Mouse (Mus musculus): ENCODE results near the gene Qpctl. TPM values are rescaled to one million over a fixed set of nuclear protein-coding genes. Genes with fewer than 3 reads are reported as not detected.
A peak's percentile ranks its signal among the peaks of the same experiment; 100 is the strongest.

Gene Qpctl
- polyA plus RNA-seq, 1 experiment from 2014 or later: 20.0 TPM

GRCm38 (mm10) chr7:19170142-19170541 lies 21.1 kb upstream of the Qpctl start:
- WGBS: 55% methylated on average over 8 of the region's 8 CpGs
- Histone ChIP-seq H3K36me3 (ENCODE audit: control insufficient read depth, insufficient read depth, low read length) (no peaks in the 10 kb centered on the region), H3K9ac (replicated peaks; ENCODE audit: low read length) (no peak overlapping the region), H3K27ac (replicated peaks; ENCODE audit: low read depth, low read length) (peak overlapping the region; percentile 58), H3K27me3 (ENCODE audit: control insufficient read depth, insufficient read depth, low read length) (no peaks in the 10 kb centered on the region), H3K4me1 (ENCODE audit: control insufficient read depth, insufficient read depth, low read length) (peaks cover 8% of the 10 kb centered on the region), H3K4me3 (replicated peaks; ENCODE audit: low read depth, low read length) (no peak overlapping the region), H3K4me2 (ENCODE audit: low read length) (no peak overlapping the region), H3K9me3 (ENCODE audit: control insufficient read depth, low read length) (no peaks in the 10 kb centered on the region)
- ATAC-seq (ENCODE audit: low FRiP score, low TSS enrichment) (no peak), DNase-seq (no peak)

- H3K27ac ChIP-seq (replicated peaks; ENCODE audit: low read depth, low read length): peak overlapping the region; percentile 58
- H3K4me3 ChIP-seq (replicated peaks; ENCODE audit: low read depth, low read length): no peak overlapping the region
- ATAC-seq (ENCODE audit: low FRiP score, low TSS enrichment): no peak
- H3K4me2 ChIP-seq (ENCODE audit: low read length): no peak overlapping the region
- no peaks in the 10 kb centered on the region for H3K36me3 ChIP-seq (ENCODE audit: control insufficient read depth, insufficient read depth, low read length)
- peaks cover 5% of the 10 kb centered on the region; the same call in 1 of the 2 replicates for H3K27me3 ChIP-seq (ENCODE audit: control insufficient read depth, insufficient read depth, low read length)
- WGBS: 52% methylated on average over 10 of the region's 10 CpGs
- no peak overlapping the region for H3K9ac ChIP-seq (replicated peaks; ENCODE audit: low read length)
- peaks cover 15% of the 10 kb centered on the region for H3K4me1 ChIP-seq (ENCODE audit: control insufficient read depth, insufficient read depth, low read length)
- DNase-seq: no peak
- H3K9me3 ChIP-seq (ENCODE audit: control insufficient read depth, low read length): no peaks in the 10 kb centered on the region
These were observed 20.4 kb upstream of the Qpctl start for GRCm38 (mm10) chr7:19169506-19169905.

- H3K27me3 ChIP-seq (ENCODE audit: control insufficient read depth, insufficient read depth, low read length): peaks cover 5% of the 10 kb centered on the region; the same call in 1 of the 2 replicates
- no peak overlapping the region for H3K4me3 ChIP-seq (replicated peaks; ENCODE audit: low read depth, low read length)
- no peak overlapping the region for H3K9ac ChIP-seq (replicated peaks; ENCODE audit: low read length)
- H3K36me3 ChIP-seq (ENCODE audit: control insufficient read depth, insufficient read depth, low read length): no peaks in the 10 kb centered on the region
- ATAC-seq (ENCODE audit: low FRiP score, low TSS enrichment) (no peak), DNase-seq (no peak)
- peaks cover 17% of the 10 kb centered on the region for H3K4me1 ChIP-seq (ENCODE audit: control insufficient read depth, insufficient read depth, low read length)
- WGBS: 89% methylated on average over 3 of the region's 3 CpGs
- no peak overlapping the region for H3K4me2 ChIP-seq (ENCODE audit: low read length)
- no peak overlapping the region for H3K27ac ChIP-seq (replicated peaks; ENCODE audit: low read depth, low read length)
- H3K9me3 ChIP-seq (ENCODE audit: control insufficient read depth, low read length): no peaks in the 10 kb centered on the region
These were observed 17.9 kb upstream of the Qpctl start for GRCm38 (mm10) chr7:19166990-19167389.

GRCm38 (mm10) chr7:19165656-19166423 lies 16.7 kb upstream of the Qpctl start, which contains the start of gene Gipr:
Gene Gipr, minus strand, starts transcription at chr7:19166127.
- DNase-seq: peak; percentile 64
- ATAC-seq (ENCODE audit: low FRiP score, low TSS enrichment): 0 out of 2 replicates have a peak, but pooled peaks have one; percentile 29
- Histone ChIP-seq H3K9me3 (ENCODE audit: control insufficient read depth, low read length) (no peaks in the 10 kb centered on the region), H3K4me2 (ENCODE audit: low read length) (peak within 1 kb of the TSS; percentile 29), H3K4me1 (ENCODE audit: control insufficient read depth, insufficient read depth, low read length) (peaks cover 13% of the 10 kb centered on the region), H3K9ac (replicated peaks; ENCODE audit: low read length) (peak within 1 kb of the TSS; percentile 36; the same call in 1 of the 2 replicates), H3K27me3 (ENCODE audit: control insufficient read depth, insufficient read depth, low read length) (peaks cover 5% of the 10 kb centered on the region; the same call in 1 of the 2 replicates), H3K36me3 (ENCODE audit: control insufficient read depth, insufficient read depth, low read length) (no peaks in the 10 kb centered on the region), H3K4me3 (replicated peaks; ENCODE audit: low read depth, low read length) (0 out of 2 replicates have a peak within 1 kb of the TSS, but pooled peaks have one; percentile 1), H3K27ac (replicated peaks; ENCODE audit: low read depth, low read length) (no peak within 1 kb of the TSS)
- 13% methylated on average over 14 of the region's 14 CpGs for WGBS

- peak overlapping the region; percentile 29 for H3K4me2 ChIP-seq (ENCODE audit: low read length)
- no peak for ATAC-seq (ENCODE audit: low FRiP score, low TSS enrichment)
- no peak for DNase-seq
- no peaks in the 10 kb centered on the region for H3K36me3 ChIP-seq (ENCODE audit: control insufficient read depth, insufficient read depth, low read length)
- no peak overlapping the region for H3K9ac ChIP-seq (replicated peaks; ENCODE audit: low read length)
- WGBS: 7% methylated on average over 13 of the region's 13 CpGs
- no peak overlapping the region for H3K4me3 ChIP-seq (replicated peaks; ENCODE audit: low read depth, low read length)
- peaks cover 18% of the 10 kb centered on the region for H3K4me1 ChIP-seq (ENCODE audit: control insufficient read depth, insufficient read depth, low read length)
- no peaks in the 10 kb centered on the region for H3K9me3 ChIP-seq (ENCODE audit: control insufficient read depth, low read length)
- peaks cover 8% of the 10 kb centered on the region for H3K27me3 ChIP-seq (ENCODE audit: control insufficient read depth, insufficient read depth, low read length)
- H3K27ac ChIP-seq (replicated peaks; ENCODE audit: low read depth, low read length): no peak overlapping the region
These were observed 15.9 kb upstream of the Qpctl start for GRCm38 (mm10) chr7:19164978-19165377.

- H3K4me2 ChIP-seq (ENCODE audit: low read length): peak overlapping the region; percentile 29; the same call in 1 of the 2 replicates
- H3K27me3 ChIP-seq (ENCODE audit: control insufficient read depth, insufficient read depth, low read length): peaks cover 15% of the 10 kb centered on the region
- no peaks in the 10 kb centered on the region for H3K9me3 ChIP-seq (ENCODE audit: control insufficient read depth, low read length)
- no peak overlapping the region for H3K9ac ChIP-seq (replicated peaks; ENCODE audit: low read length)
- H3K4me1 ChIP-seq (ENCODE audit: control insufficient read depth, insufficient read depth, low read length): peaks cover 18% of the 10 kb centered on the region
- no peak overlapping the region for H3K4me3 ChIP-seq (replicated peaks; ENCODE audit: low read depth, low read length)
- DNase-seq (no peak), ATAC-seq (ENCODE audit: low FRiP score, low TSS enrichment) (no peak)
- no peak overlapping the region for H3K27ac ChIP-seq (replicated peaks; ENCODE audit: low read depth, low read length)
- H3K36me3 ChIP-seq (ENCODE audit: control insufficient read depth, insufficient read depth, low read length): no peaks in the 10 kb centered on the region
- 2% methylated on average over 6 of the region's 6 CpGs for WGBS
These were observed 15.1 kb upstream of the Qpctl start for GRCm38 (mm10) chr7:19164189-19164588.

GRCm38 (mm10) chr7:19163752-19164151 lies 14.7 kb upstream of the Qpctl start:
- no peak overlapping the region for H3K4me2 ChIP-seq (ENCODE audit: low read length)
- no peaks in the 10 kb centered on the region for H3K9me3 ChIP-seq (ENCODE audit: control insufficient read depth, low read length)
- no peak overlapping the region for H3K4me3 ChIP-seq (replicated peaks; ENCODE audit: low read depth, low read length)
- ATAC-seq (ENCODE audit: low FRiP score, low TSS enrichment) (no peak), DNase-seq (no peak)
- peaks cover 18% of the 10 kb centered on the region for H3K4me1 ChIP-seq (ENCODE audit: control insufficient read depth, insufficient read depth, low read length)
- peaks cover 16% of the 10 kb centered on the region for H3K27me3 ChIP-seq (ENCODE audit: control insufficient read depth, insufficient read depth, low read length)
- WGBS: 32% methylated on average over 12 of the region's 12 CpGs
- no peak overlapping the region for H3K9ac ChIP-seq (replicated peaks; ENCODE audit: low read length)
- H3K36me3 ChIP-seq (ENCODE audit: control insufficient read depth, insufficient read depth, low read length): no peaks in the 10 kb centered on the region
- no peak overlapping the region for H3K27ac ChIP-seq (replicated peaks; ENCODE audit: low read depth, low read length)

- ATAC-seq (ENCODE audit: low FRiP score, low TSS enrichment) (no peak), DNase-seq (no peak)
- no peak overlapping the region for H3K9ac ChIP-seq (replicated peaks; ENCODE audit: low read length)
- no peak overlapping the region for H3K4me3 ChIP-seq (replicated peaks; ENCODE audit: low read depth, low read length)
- no peak overlapping the region for H3K27ac ChIP-seq (replicated peaks; ENCODE audit: low read depth, low read length)
- no peaks in the 10 kb centered on the region for H3K36me3 ChIP-seq (ENCODE audit: control insufficient read depth, insufficient read depth, low read length)
- H3K4me1 ChIP-seq (ENCODE audit: control insufficient read depth, insufficient read depth, low read length): peaks cover 19% of the 10 kb centered on the region
- no peak overlapping the region for H3K4me2 ChIP-seq (ENCODE audit: low read length)
- H3K27me3 ChIP-seq (ENCODE audit: control insufficient read depth, insufficient read depth, low read length): peaks cover 16% of the 10 kb centered on the region
- WGBS: 84% methylated on average over 7 of the region's 7 CpGs
- no peaks in the 10 kb centered on the region for H3K9me3 ChIP-seq (ENCODE audit: control insufficient read depth, low read length)
These were observed 13.8 kb upstream of the Qpctl start for GRCm38 (mm10) chr7:19162928-19163327.

GRCm38 (mm10) chr7:19160115-19160514 lies 11.0 kb upstream of the Qpctl start:
- no peak overlapping the region for H3K27ac ChIP-seq (replicated peaks; ENCODE audit: low read depth, low read length)
- H3K36me3 ChIP-seq (ENCODE audit: control insufficient read depth, insufficient read depth, low read length): peaks cover 2% of the 10 kb centered on the region; the same call in 1 of the 2 replicates
- 1% methylated on average over 20 of the region's 20 CpGs for WGBS
- DNase-seq (peak; percentile 48), ATAC-seq (ENCODE audit: low FRiP score, low TSS enrichment) (peak; percentile 25; the same call in 1 of the 2 replicates)
- H3K4me3 ChIP-seq (replicated peaks; ENCODE audit: low read depth, low read length): peak overlapping the region; percentile 27
- H3K9ac ChIP-seq (replicated peaks; ENCODE audit: low read length): peak overlapping the region; percentile 48
- no peaks in the 10 kb centered on the region for H3K9me3 ChIP-seq (ENCODE audit: control insufficient read depth, low read length)
- H3K27me3 ChIP-seq (ENCODE audit: control insufficient read depth, insufficient read depth, low read length): peaks cover 16% of the 10 kb centered on the region
- H3K4me2 ChIP-seq (ENCODE audit: low read length): peak overlapping the region; percentile 63
- peaks cover 18% of the 10 kb centered on the region for H3K4me1 ChIP-seq (ENCODE audit: control insufficient read depth, insufficient read depth, low read length)

Data from midbrain, embryonic 14.5 days (tissue).